Mouse (Mus musculus) spleen, adult 2 months (tissue): ENCODE data around the gene Olfr196. TPM values are rescaled to one million over a fixed set of nuclear protein-coding genes. Genes with fewer than 3 reads are reported as not detected.

Experiments
- DNase-seq, 2 experiments: peaks; one replicate each; pipeline versions ENCODE4 v3.0.0 to v3.0.0-alpha.2; 2012 to 2021; ENCODE audit warnings: low spot score in 2 of 2, low read depth in 1 of 2
- H3K27ac ChIP-seq: fragments of 200-500 bp; 2 replicates; pipeline ENCODE4 v1.5.1; 2012; ENCODE audit warnings: low read length, inconsistent platforms; ENCODE audit not compliant: insufficient read depth
- H3K27me3 ChIP-seq: fragments of 200-500 bp; 2 replicates; pipeline ENCODE4 v1.6.1; 2012; ENCODE audit warnings: mild to moderate bottlenecking, moderate library complexity, low read length, inconsistent platforms; ENCODE audit not compliant: control insufficient read depth, insufficient read depth
- H3K36me3 ChIP-seq: fragments of 200-500 bp; 2 replicates; pipeline ENCODE4 v1.6.1; 2012; ENCODE audit warnings: mild to moderate bottlenecking, low read length, inconsistent platforms; ENCODE audit not compliant: control insufficient read depth, insufficient read depth
- H3K4me1 ChIP-seq: fragments of 200-500 bp; 2 replicates; pipeline ENCODE4 v1.6.1; 2011; ENCODE audit warnings: inconsistent platforms; ENCODE audit not compliant: control insufficient read depth, insufficient read depth, insufficient read length
- H3K4me3 ChIP-seq: fragments of 200-500 bp; 2 replicates; pipeline ENCODE4 v1.5.1; 2011; ENCODE audit warnings: mild to moderate bottlenecking, inconsistent platforms; ENCODE audit not compliant: insufficient read depth, insufficient read length; ENCODE audit errors: extremely low read depth
- CTCF ChIP-seq: fragments of 200-500 bp; IDR thresholded peaks from 2 replicates; pipeline ENCODE4 v1.5.1; 2011; ENCODE audit warnings: mild to moderate bottlenecking, inconsistent platforms; ENCODE audit not compliant: insufficient read depth, insufficient read length, insufficient replicate concordance; ENCODE audit errors: extremely low read depth
- POLR2A ChIP-seq: fragments of 200-500 bp; IDR thresholded peaks from 2 replicates; pipeline ENCODE4 v1.6.1; 2011; ENCODE audit warnings: low read depth, low read length, inconsistent platforms
- polyA plus RNA-seq: library from polyadenylated mRNA; depleted of rRNA; stranded (reverse); fragments of >200 nt; gene quantifications from 2 replicates; pipeline ENCODE4 v1.2.3, GENCODE M21; 2012; rRNA removed

The Olfr196 gene
- polyA plus RNA-seq, 1 experiment: not detected

GRCm38 (mm10) chr16:59120969-59121368 lies 49.3 kb downstream of the Olfr196 start, which contains the start of gene Olfr194:
Gene Olfr194, minus strand, starts transcription at chr16:59121069.
- no peaks in the 10 kb centered on the region for H3K4me1 ChIP-seq
- H3K27ac ChIP-seq: no peak within 1 kb of the TSS
- no peaks in the 10 kb centered on the region for H3K36me3 ChIP-seq
- no peak for TF ChIP-seq POLR2A
- TF ChIP-seq CTCF: no peak
- DNase-seq: no peak
- no peaks in the 10 kb centered on the region for H3K27me3 ChIP-seq
- no peak within 1 kb of the TSS for H3K4me3 ChIP-seq

Other genes with a start within 250 kb of the Olfr196 start
- gene Olfr181, start 241.7 kb downstream of the Olfr196 start, polyA plus RNA-seq: not detected in 2 replicates
- not detected in 2 replicates for gene Olfr180, start 241.1 kb downstream of the Olfr196 start, polyA plus RNA-seq
- not detected in 2 replicates for gene Olfr183, start 175.1 kb downstream of the Olfr196 start, polyA plus RNA-seq
- gene Olfr186, start 140.2 kb downstream of the Olfr196 start, polyA plus RNA-seq: not detected in 2 replicates
- gene Olfr187, start 130.7 kb downstream of the Olfr196 start, polyA plus RNA-seq: not detected in 2 replicates
- gene Olfr190, start 92.4 kb downstream of the Olfr196 start, polyA plus RNA-seq: not detected in 2 replicates
- gene Olfr191, start 80.6 kb downstream of the Olfr196 start, polyA plus RNA-seq: not detected in 2 replicates
- gene Olfr193, start 58.6 kb downstream of the Olfr196 start, polyA plus RNA-seq: not detected in 2 replicates
- not detected in 2 replicates for gene Olfr194, start 49.4 kb downstream of the Olfr196 start, polyA plus RNA-seq
- gene Olfr195, start 23.4 kb downstream of the Olfr196 start, polyA plus RNA-seq: not detected in 2 replicates
- not detected in 2 replicates for gene Olfr198, start 33.1 kb upstream of the Olfr196 start, polyA plus RNA-seq
- not detected in 2 replicates for gene Olfr199, start 49.3 kb upstream of the Olfr196 start, polyA plus RNA-seq
- gene Olfr201, start 102.2 kb upstream of the Olfr196 start, polyA plus RNA-seq: not detected in 2 replicates
- not detected in 2 replicates for gene Olfr202, start 116.3 kb upstream of the Olfr196 start, polyA plus RNA-seq
- gene Olfr203, start 128.4 kb upstream of the Olfr196 start, polyA plus RNA-seq: not detected in 2 replicates
- gene Olfr204, start 147.8 kb upstream of the Olfr196 start, polyA plus RNA-seq: not detected in 2 replicates
- not detected in 2 replicates for gene Olfr205, start 160.7 kb upstream of the Olfr196 start, polyA plus RNA-seq
- gene Olfr206, start 178.8 kb upstream of the Olfr196 start, polyA plus RNA-seq: not detected in 2 replicates
- gene Olfr209, start 193.5 kb upstream of the Olfr196 start, polyA plus RNA-seq: not detected in 2 replicates
- gene Gabrr3, start 236.9 kb upstream of the Olfr196 start, polyA plus RNA-seq: not detected in 2 replicates